In genomic region chr7:126503273-126503878, GRCm38 (mm10) we compare ENCODE assay signal across 8 mouse cellular contexts. TPM values are rescaled to one million over a fixed set of nuclear protein-coding genes. Genes with fewer than 3 reads are reported as not detected.
DNase-seq lines count a peak whose midpoint lies in the region; ATAC-seq and TF ChIP-seq lines count a peak whose summit lies in the region.

TSS of gene Atxn2l (minus strand) at chr7:126503437.

- intact Hi-C loops in heart, postnatal 25 days (cut with DNase I), result loop anchor here (1.0 to 2.0 kb wide), 2 partner anchors 17 to 28 kb away; partner anchors contain the start of genes Sh2b1 and Tufm

- 1% methylated on average over 61 of the region's 72 CpGs for WGBS in forebrain, embryonic 15.5 days
- WGBS in lung, adult 2 months, result 1% methylated on average over 71 of the region's 72 CpGs

- peak within 1 kb of the TSS; percentile 89 to 95 for H3K4me3 ChIP-seq in ES-E14 (ENCODE audit: insufficient read depth in 1 of 2, low read depth in 1 of 2, low read length in 2 of 2, poor library complexity in 1 of 2, severe bottlenecking in 1 of 2)
- peak within 1 kb of the TSS; percentile 89 for H3K4me3 ChIP-seq in forebrain, embryonic 15.5 days
- peak within 1 kb of the TSS; percentile 90 for H3K4me3 ChIP-seq in lung, adult 2 months (replicated peaks; ENCODE audit: extremely low read depth, low read depth, low read length)

- in situ Hi-C loops in ES-E14 (cut with MboI; ENCODE audit: low sequenced_read_pairs in 2 of 2, unreplicated experiment in 2 of 2), result no loop called here

- no peaks in the 10 kb centered on the region for H3K9me3 ChIP-seq in ES-E14 (ENCODE audit: control insufficient read depth, insufficient read depth, low read depth, low read length)
- H3K9me3 ChIP-seq in forebrain, embryonic 15.5 days, result no peaks in the 10 kb centered on the region

- peak within 1 kb of the TSS; percentile 98 for H3K9ac ChIP-seq in ES-E14 (ENCODE audit: insufficient read depth, low read depth, low read length, poor library complexity, severe bottlenecking)
- peak within 1 kb of the TSS; percentile 98 for H3K9ac ChIP-seq in forebrain, embryonic 15.5 days (replicated peaks)

- peak; percentile 98 for DNase-seq in ES-E14 (ENCODE audit: low read depth, low spot score)
- DNase-seq in cerebellum, adult 11-12 months, result peak; percentile 99
- DNase-seq in heart, postnatal 25 days (ENCODE audit: low spot score), result peak; percentile 96
- DNase-seq in layer of hippocampus, adult 18-20 months (ENCODE audit: low spot score in 2 of 2), result peak; percentile 98 to 99
- DNase-seq in lung, adult 2 months, result peak; percentile 98
- DNase-seq in thymus, adult 18-20 months, result peak; percentile 97

- peak within 1 kb of the TSS; percentile 71 for H3K4me2 ChIP-seq in forebrain, embryonic 15.5 days (replicated peaks)

- peaks cover 28% of the 10 kb centered on the region for H3K36me3 ChIP-seq in ES-E14 (ENCODE audit: control insufficient read depth, insufficient read depth, low read length, poor library complexity, severe bottlenecking)
- peaks cover 28% of the 10 kb centered on the region for H3K36me3 ChIP-seq in forebrain, embryonic 15.5 days

- ATAC-seq in forebrain, embryonic 15.5 days (replicated peaks), result peak; percentile 86
- peak; percentile 86 for ATAC-seq in neutrophil, adult 5-6 weeks (ENCODE audit: extremely low read depth, insufficient number of reproducible peaks, low FRiP score, poor library complexity, severe bottlenecking)

- peak within 1 kb of the TSS; percentile 98 for H3K27ac ChIP-seq in ES-E14 (ENCODE audit: insufficient read depth, low read depth, low read length, poor library complexity, severe bottlenecking)
- peak within 1 kb of the TSS; percentile 98 for H3K27ac ChIP-seq in forebrain, embryonic 15.5 days (replicated peaks)

- no peaks in the 10 kb centered on the region for H3K27me3 ChIP-seq in forebrain, embryonic 15.5 days

- TF ChIP-seq CTCF in lung, adult 2 months (IDR thresholded peaks at IDR 0.05; ENCODE audit: insufficient read depth, low read length), result peak; percentile 28; the same call in 1 of the 2 replicates

- H3K4me1 ChIP-seq in ES-E14 (ENCODE audit: control insufficient read depth in 2 of 2, insufficient read depth in 2 of 2, low read length in 2 of 2, poor library complexity in 1 of 2), result peaks cover 0 to 7% of the 10 kb centered on the region in 2 experiments; a peak in 1 of 4 replicates
- H3K4me1 ChIP-seq in forebrain, embryonic 15.5 days, result peaks cover 22% of the 10 kb centered on the region
- 0 out of 2 replicates have a peak, but pooled peaks cover 5% of the 10 kb centered on the region for H3K4me1 ChIP-seq in lung, adult 2 months (ENCODE audit: control insufficient read depth, insufficient read depth, low read length)

- peak; percentile 55; the same call in 1 of the 2 replicates for TF ChIP-seq POLR2A in lung, adult 2 months (IDR thresholded peaks at IDR 0.05; ENCODE audit: borderline replicate concordance, extremely low read depth, low read depth, low read length)

TF ChIP-seq in ES-E14, 5 proteins besides CTCF, POLR2A, EP300 and RAD21:
- TF ChIP-seq ZC3H11A (IDR thresholded peaks at IDR 0.05; ENCODE audit: borderline replicate concordance, low read depth, low read length) (no peak), ZNF384 (IDR thresholded peaks at IDR 0.05; ENCODE audit: low read depth, low read length) (0 out of 2 replicates have a peak, but pooled peaks have one; percentile 45), HCFC1 (IDR thresholded peaks at IDR 0.05; ENCODE audit: borderline replicate concordance, insufficient read depth, low read length) (peak; percentile 63; the same call in 1 of the 2 replicates), MAFK (IDR thresholded peaks at IDR 0.05; ENCODE audit: insufficient read depth, low read depth, low read length) (no peak), CHD2 (IDR thresholded peaks at IDR 0.05; ENCODE audit: low read depth, low read length) (peak; percentile 51)
TF ChIP-seq in ES-E14: peak in this region for 3.

RNA-seq across cellular contexts. Expression of gene Atxn2l, which starts in this region (rescaled TPM):
- 72.3 and 80.1 TPM in 2 replicates for total RNA-seq in ES-E14 (2012; rRNA removed)
- polyA plus RNA-seq in forebrain, embryonic 15.5 days (2015; fragmentation: Nextera tagmentation; extraction: Ambion mirVana), result 65.2 and 69.0 TPM in 2 replicates
- total RNA-seq in heart, postnatal 25 days (2021), result 10 to 100 TPM; 37.0 to 41.7 TPM
- 100 to 1,000 TPM; 116 to 121 TPM for total RNA-seq in layer of hippocampus, adult 18-20 months (2021)
- polyA plus RNA-seq in lung, adult 2 months (2012; rRNA removed), result 152 and 216 TPM in 2 replicates
- total RNA-seq in neutrophil, adult 5-6 weeks (2017), result 76.4 and 87.3 TPM in 2 replicates

Comparison
In these comparisons a context has a peak if more than half of its experiments do, and no peak if none do; other contexts are left out.
1. Peak in every context shown above with its lines: DNase-seq, ATAC-seq, H3K4me3 ChIP-seq and H3K27ac ChIP-seq.